38 mouse cellular contexts compared by ENCODE assay signal in the genomic region with DNA sequence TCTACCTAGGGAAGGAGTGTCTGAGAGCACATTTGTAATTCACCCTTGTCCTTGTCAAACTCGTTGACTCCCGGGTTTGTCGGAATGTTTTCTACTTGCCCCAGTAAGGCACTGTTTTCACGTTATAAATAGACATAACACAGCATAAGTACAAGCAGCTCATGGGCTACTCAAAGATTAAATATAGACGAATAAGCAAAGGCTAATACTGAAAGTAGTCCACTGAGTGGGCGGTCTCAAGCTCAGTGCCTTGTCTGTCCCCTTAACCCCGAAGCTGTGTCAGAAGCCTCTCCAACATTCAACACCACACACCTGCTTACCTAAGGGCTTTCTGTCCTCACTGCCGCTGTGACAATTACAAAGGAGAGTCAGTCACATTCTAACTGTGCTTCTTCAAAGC. TPM values are rescaled to one million over a fixed set of nuclear protein-coding genes. Genes with fewer than 3 reads are reported as not detected.
DNase-seq lines count a peak whose midpoint lies in the region; ATAC-seq and TF ChIP-seq lines count a peak whose summit lies in the region.
"Had no signal": no experiment of that assay in that cellular context is flagged by ENCODE, and none has a peak within 500 bp of the region (broad histone marks: within the 10 kb centered on the region; RNA-seq: fewer than 3 reads in every experiment).

No protein-coding gene starts in this region.

- WGBS in heart, embryonic 10.5 days = 49% methylated on average over 8 of the region's 8 CpGs
- WGBS in lung, postnatal 0 days = 48% methylated on average over 8 of the region's 8 CpGs
- 42% methylated on average over 8 of the region's 8 CpGs for WGBS in heart, embryonic 13.5 days
- WGBS in heart, embryonic 15.5 days = 36% methylated on average over 8 of the region's 8 CpGs
- WGBS in stomach, postnatal 0 days = 76% methylated on average over 8 of the region's 8 CpGs
- WGBS in neural tube, embryonic 15.5 days = 87% methylated on average over 8 of the region's 8 CpGs

- H3K4me3 ChIP-seq in heart, embryonic 10.5 days = 0 out of 2 replicates have a peak overlapping the region, but pooled peaks have one; percentile 8
- H3K4me3 ChIP-seq in lung, postnatal 0 days (ENCODE audit: low read depth, low read length) = no peak overlapping the region
- 0 out of 2 replicates have a peak overlapping the region, but pooled peaks have one; percentile 11 for H3K4me3 ChIP-seq in heart, embryonic 13.5 days
- H3K4me3 ChIP-seq in heart, embryonic 15.5 days = peak overlapping the region; percentile 4; the same call in 1 of the 2 replicates
- no peak overlapping the region for H3K4me3 ChIP-seq in stomach, postnatal 0 days (ENCODE audit: low read depth, low read length)
- no peak overlapping the region for H3K4me3 ChIP-seq in neural tube, embryonic 15.5 days (replicated peaks)
- H3K4me3 ChIP-seq: erythroblast, embryonic 14.5 days; forebrain, embryonic 12.5 days; hindbrain, embryonic 13.5 days; limb, embryonic 15.5 days; liver, embryonic 13.5 days; midbrain, embryonic 12.5 days; neural tube, embryonic 13.5 days; stomach, embryonic 15.5 days had no signal

- H3K27ac ChIP-seq in heart, embryonic 10.5 days = peak overlapping the region; percentile 79
- no peak overlapping the region for H3K27ac ChIP-seq in lung, postnatal 0 days (ENCODE audit: low read length)
- H3K27ac ChIP-seq in heart, embryonic 13.5 days (replicated peaks) = peak overlapping the region; percentile 94
- peak overlapping the region; percentile 89 for H3K27ac ChIP-seq in heart, embryonic 15.5 days
- H3K27ac ChIP-seq in stomach, postnatal 0 days (replicated peaks) = no peak overlapping the region
- no peak overlapping the region for H3K27ac ChIP-seq in neural tube, embryonic 15.5 days (replicated peaks)
- H3K27ac ChIP-seq: forebrain, embryonic 12.5 days; hindbrain, embryonic 13.5 days; limb, embryonic 15.5 days; liver, embryonic 13.5 days; midbrain, embryonic 12.5 days; neural tube, embryonic 13.5 days; stomach, embryonic 15.5 days had no signal

- no peaks in the 10 kb centered on the region for H3K9me3 ChIP-seq in heart, embryonic 10.5 days
- no peaks in the 10 kb centered on the region for H3K9me3 ChIP-seq in lung, postnatal 0 days (ENCODE audit: low read length)
- no peaks in the 10 kb centered on the region for H3K9me3 ChIP-seq in heart, embryonic 13.5 days
- H3K9me3 ChIP-seq in heart, embryonic 15.5 days (replicated peaks) = no peaks in the 10 kb centered on the region
- H3K9me3 ChIP-seq in stomach, postnatal 0 days (ENCODE audit: control insufficient read depth, low read length) = no peaks in the 10 kb centered on the region
- H3K9me3 ChIP-seq in neural tube, embryonic 15.5 days (replicated peaks) = no peaks in the 10 kb centered on the region
- H3K9me3 ChIP-seq: forebrain, embryonic 12.5 days; hindbrain, embryonic 13.5 days; limb, embryonic 15.5 days; liver, embryonic 13.5 days; midbrain, embryonic 12.5 days; neural tube, embryonic 13.5 days; stomach, embryonic 15.5 days had no signal

- H3K27me3 ChIP-seq in heart, embryonic 10.5 days (ENCODE audit: insufficient read depth, poor library complexity, severe bottlenecking) = no peaks in the 10 kb centered on the region
- H3K27me3 ChIP-seq in lung, postnatal 0 days (replicated peaks; ENCODE audit: insufficient read depth, low read length) = no peaks in the 10 kb centered on the region
- no peaks in the 10 kb centered on the region for H3K27me3 ChIP-seq in heart, embryonic 13.5 days (replicated peaks)
- no peaks in the 10 kb centered on the region for H3K27me3 ChIP-seq in heart, embryonic 15.5 days
- H3K27me3 ChIP-seq in stomach, postnatal 0 days (ENCODE audit: control insufficient read depth, insufficient read depth, low read length) = no peaks in the 10 kb centered on the region
- no peaks in the 10 kb centered on the region for H3K27me3 ChIP-seq in neural tube, embryonic 15.5 days (replicated peaks)
- H3K27me3 ChIP-seq: CH12.LX; hindbrain, embryonic 13.5 days; limb, embryonic 15.5 days; liver, embryonic 13.5 days; midbrain, embryonic 12.5 days; neural tube, embryonic 13.5 days; stomach, embryonic 15.5 days had no signal

- H3K4me1 ChIP-seq in heart, embryonic 10.5 days = peaks cover 21% of the 10 kb centered on the region
- no peaks in the 10 kb centered on the region for H3K4me1 ChIP-seq in lung, postnatal 0 days (ENCODE audit: insufficient read depth, low read depth, low read length)
- H3K4me1 ChIP-seq in heart, embryonic 13.5 days = peaks cover 41% of the 10 kb centered on the region
- peaks cover 30% of the 10 kb centered on the region for H3K4me1 ChIP-seq in heart, embryonic 15.5 days (replicated peaks)
- H3K4me1 ChIP-seq in stomach, postnatal 0 days (replicated peaks; ENCODE audit: control insufficient read depth, insufficient read depth) = no peaks in the 10 kb centered on the region
- no peaks in the 10 kb centered on the region for H3K4me1 ChIP-seq in neural tube, embryonic 15.5 days
- H3K4me1 ChIP-seq: limb, embryonic 15.5 days; liver, embryonic 13.5 days; neural tube, embryonic 13.5 days; stomach, embryonic 15.5 days had no signal

- H3K4me2 ChIP-seq in lung, postnatal 0 days (replicated peaks; ENCODE audit: low read depth, low read length) = no peak overlapping the region
- peak overlapping the region; percentile 53 for H3K4me2 ChIP-seq in heart, embryonic 13.5 days
- H3K4me2 ChIP-seq in heart, embryonic 15.5 days = peak overlapping the region; percentile 34
- H3K4me2 ChIP-seq in stomach, postnatal 0 days (replicated peaks; ENCODE audit: low read depth) = no peak overlapping the region
- no peak overlapping the region for H3K4me2 ChIP-seq in neural tube, embryonic 15.5 days
- H3K4me2 ChIP-seq: forebrain, embryonic 12.5 days; hindbrain, embryonic 13.5 days; limb, embryonic 15.5 days; liver, embryonic 13.5 days; midbrain, embryonic 12.5 days; neural tube, embryonic 13.5 days; stomach, embryonic 15.5 days had no signal

- H3K36me3 ChIP-seq in heart, embryonic 10.5 days = peaks cover 22% of the 10 kb centered on the region; the same call in 1 of the 2 replicates
- H3K36me3 ChIP-seq in lung, postnatal 0 days (ENCODE audit: insufficient read depth, low read length) = no peaks in the 10 kb centered on the region
- H3K36me3 ChIP-seq in heart, embryonic 13.5 days = peaks cover 60% of the 10 kb centered on the region
- H3K36me3 ChIP-seq in heart, embryonic 15.5 days = peaks cover 3% of the 10 kb centered on the region; the same call in 1 of the 2 replicates
- H3K36me3 ChIP-seq in stomach, postnatal 0 days (ENCODE audit: control insufficient read depth, insufficient read depth, low read length) = no peaks in the 10 kb centered on the region
- H3K36me3 ChIP-seq in neural tube, embryonic 15.5 days = no peaks in the 10 kb centered on the region
- H3K36me3 ChIP-seq: forebrain, embryonic 12.5 days; hindbrain, embryonic 13.5 days; limb, embryonic 15.5 days; liver, embryonic 13.5 days; midbrain, embryonic 12.5 days; neural tube, embryonic 13.5 days; stomach, embryonic 15.5 days had no signal

- peak; percentile 41 for ATAC-seq in lung, postnatal 0 days
- peak; percentile 73; the same call in 1 of the 2 replicates for ATAC-seq in heart, embryonic 13.5 days (ENCODE audit: extremely low read depth, insufficient number of reproducible peaks, low FRiP score, low TSS enrichment)
- ATAC-seq in heart, embryonic 15.5 days (replicated peaks; ENCODE audit: insufficient number of reproducible peaks, insufficient read depth, low FRiP score, low read depth) = peak; percentile 85
- ATAC-seq in stomach, postnatal 0 days (ENCODE audit: low FRiP score, low TSS enrichment) = no peak
- ATAC-seq in neural tube, embryonic 15.5 days (ENCODE audit: low FRiP score) = no peak
- ATAC-seq: activated CD4-positive, CD25-positive, alpha-beta regulatory T cell, adult 4 months; forebrain, postnatal 0 days; intestine, postnatal 0 days had no signal

- no peak for TF ChIP-seq EP300 in lung, postnatal 0 days (IDR thresholded peaks at IDR 0.05)
- no peak for TF ChIP-seq EP300 in stomach, postnatal 0 days (optimal IDR thresholded peaks at IDR 0.05)

- TF ChIP-seq CTCF in lung, postnatal 0 days (IDR thresholded peaks at IDR 0.05) = no peak
- no peak for TF ChIP-seq CTCF in stomach, postnatal 0 days (IDR thresholded peaks at IDR 0.05; ENCODE audit: low read depth)

- DNase-seq in heart, embryonic 10.5 days (ENCODE audit: low spot score) = no peak
- DNase-seq in heart, postnatal 14 days = no peak
- peak; percentile 36 for DNase-seq in lung, postnatal 0 days (ENCODE audit: low spot score)
- no peak for DNase-seq in lung, postnatal 4 days
- no peak for DNase-seq in stomach, postnatal 0 days (ENCODE audit: low spot score)
- DNase-seq: adrenal gland, adult 2 months; cerebellum, adult 2 months; cerebellum, postnatal 14 days; forebrain, postnatal 0 days; gastrocnemius, postnatal 10 days; kidney, adult 9 months; kidney, postnatal 10 days; layer of hippocampus, postnatal 36 days; left cerebral cortex, postnatal 4 days; liver, embryonic 13.5 days; right cerebral cortex, postnatal 25 days; thymus, postnatal 14 days had no signal

- H3K9ac ChIP-seq in lung, postnatal 0 days (replicated peaks; ENCODE audit: low read depth) = no peak overlapping the region
- peak overlapping the region; percentile 71 for H3K9ac ChIP-seq in heart, embryonic 13.5 days
- H3K9ac ChIP-seq in heart, embryonic 15.5 days = 0 out of 2 replicates have a peak overlapping the region, but pooled peaks have one; percentile 7
- no peak overlapping the region for H3K9ac ChIP-seq in stomach, postnatal 0 days (ENCODE audit: low read length)
- H3K9ac ChIP-seq in neural tube, embryonic 15.5 days (replicated peaks) = no peak overlapping the region
- H3K9ac ChIP-seq: forebrain, embryonic 12.5 days; forebrain, postnatal 0 days; hindbrain, embryonic 13.5 days; limb, embryonic 15.5 days; liver, embryonic 13.5 days; midbrain, embryonic 12.5 days; neural tube, embryonic 13.5 days; stomach, embryonic 15.5 days had no signal

- intact Hi-C loops in heart, postnatal 14 days (cut with DNase I) = no loop called here

RNA-seq across cellular contexts. Expression of a gene that starts 16.4 kb away (rescaled TPM):
- polyA plus RNA-seq in heart, embryonic 10.5 days (2016; fragmentation: Nextera tagmentation; extraction: Ambion mirVana) = 148 and 236 TPM in 2 replicates
- 10 to 100 TPM; 29.7 to 40.0 TPM for total RNA-seq in heart, postnatal 14 days (2021)
- 54.7 and 59.2 TPM in 2 replicates for polyA plus RNA-seq in lung, postnatal 0 days (2015; fragmentation: Nextera tagmentation; extraction: Ambion mirVana)
- polyA plus RNA-seq in heart, embryonic 13.5 days (2015; fragmentation: Nextera tagmentation; extraction: Ambion mirVana) = 190 and 227 TPM in 2 replicates
- 148 and 174 TPM in 2 replicates for polyA plus RNA-seq in heart, embryonic 15.5 days (2015; fragmentation: Nextera tagmentation; extraction: Ambion mirVana)
- polyA plus RNA-seq in stomach, postnatal 0 days (2015; fragmentation: Nextera tagmentation; extraction: Ambion mirVana) = 253 and 256 TPM in 2 replicates
- polyA plus RNA-seq in neural tube, embryonic 15.5 days (2015; fragmentation: Nextera tagmentation; extraction: Ambion mirVana) = 14.8 and 19.8 TPM in 2 replicates
- total RNA-seq: granulocyte monocyte progenitor cell, adult 5-6 weeks; megakaryocyte progenitor cell, adult 5-6 weeks had no signal
- polyA plus RNA-seq: activated CD4-positive, CD25-positive, alpha-beta regulatory T cell, adult 4 months; erythroblast, embryonic 14.5 days had no signal

RNA-seq across cellular contexts. Expression of a gene that starts 32.8 kb away (rescaled TPM):
- 0.08 TPM in 1 of 2 replicates, not detected in the other for polyA plus RNA-seq in heart, embryonic 10.5 days (2016; fragmentation: Nextera tagmentation; extraction: Ambion mirVana)
- total RNA-seq in heart, postnatal 14 days (2021) = not detected
- polyA plus RNA-seq in lung, postnatal 0 days (2015; fragmentation: Nextera tagmentation; extraction: Ambion mirVana) = not detected in 2 replicates
- polyA plus RNA-seq in heart, embryonic 13.5 days (2015; fragmentation: Nextera tagmentation; extraction: Ambion mirVana) = not detected in 2 replicates
- not detected in 2 replicates for polyA plus RNA-seq in heart, embryonic 15.5 days (2015; fragmentation: Nextera tagmentation; extraction: Ambion mirVana)
- polyA plus RNA-seq in stomach, postnatal 0 days (2015; fragmentation: Nextera tagmentation; extraction: Ambion mirVana) = 0.11 TPM in 1 of 2 replicates, not detected in the other
- 0.05 and 0.20 TPM in 2 replicates for polyA plus RNA-seq in neural tube, embryonic 15.5 days (2015; fragmentation: Nextera tagmentation; extraction: Ambion mirVana)
- total RNA-seq: adrenal gland, adult 2 months; adrenal gland, postnatal 4 days; CH12.LX; ES-E14; gastrocnemius, postnatal 10 days; granulocyte monocyte progenitor cell, adult 5-6 weeks; megakaryocyte progenitor cell, adult 5-6 weeks had no signal
- polyA plus RNA-seq: activated CD4-positive, CD25-positive, alpha-beta regulatory T cell, adult 4 months; adrenal gland, adult 2 months; C2C12; cerebellum, adult 2 months; embryonic facial prominence, embryonic 14.5 days; erythroblast, embryonic 14.5 days; intestine, postnatal 0 days; large intestine, adult 2 months; liver, embryonic 13.5 days; midbrain, embryonic 12.5 days; neural tube, embryonic 13.5 days; stomach, embryonic 15.5 days; urinary bladder, adult 2 months had no signal

Comparison
In these comparisons a context has a peak if more than half of its experiments do, and no peak if none do; other contexts are left out.
1. H3K27ac ChIP-seq: peak in heart, embryonic 10.5 days (single experiment), heart, embryonic 13.5 days (single experiment) and heart, embryonic 15.5 days (single experiment); none in lung, postnatal 0 days (single experiment), stomach, postnatal 0 days (single experiment) and neural tube, embryonic 15.5 days (single experiment).
2. H3K4me3 ChIP-seq: peak in heart, embryonic 10.5 days (single experiment), heart, embryonic 13.5 days (single experiment) and heart, embryonic 15.5 days (single experiment); none in lung, postnatal 0 days (single experiment), stomach, postnatal 0 days (single experiment) and neural tube, embryonic 15.5 days (single experiment).
3. ATAC-seq: peak in lung, postnatal 0 days (single experiment), heart, embryonic 13.5 days (single experiment) and heart, embryonic 15.5 days (single experiment); none in stomach, postnatal 0 days (single experiment) and neural tube, embryonic 15.5 days (single experiment).
4. H3K4me2 ChIP-seq: peak in heart, embryonic 13.5 days (single experiment) and heart, embryonic 15.5 days (single experiment); none in lung, postnatal 0 days (single experiment), stomach, postnatal 0 days (single experiment) and neural tube, embryonic 15.5 days (single experiment).
5. H3K9ac ChIP-seq: peak in heart, embryonic 13.5 days (single experiment) and heart, embryonic 15.5 days (single experiment); none in lung, postnatal 0 days (single experiment), stomach, postnatal 0 days (single experiment) and neural tube, embryonic 15.5 days (single experiment).